Mouse (Mus musculus): ENCODE results near the gene Polr3a.

GRCm38 (mm10) chr14:24510218-24510617 lies 23.4 kb upstream of the Polr3a start:
- TF ChIP-seq GATA1 (IDR thresholded peaks at IDR 0.05; ENCODE audit: borderline replicate concordance, low read length) (no peak), FLI1 (IDR thresholded peaks at IDR 0.05; ENCODE audit: low read length) (no peak)

Measured in megakaryocyte, embryonic 14.5 days (primary cell).